Mouse (Mus musculus): Measurements from ENCODE around the gene Gm43191. TPM values are rescaled to one million over a fixed set of nuclear protein-coding genes. Genes with fewer than 3 reads are reported as not detected.
A peak's percentile ranks its signal among the peaks of the same experiment; 100 is the strongest.

Gm43191 gene
- polyA plus RNA-seq, 1 experiment from 2014 or later = 2.6 TPM

DNA sequence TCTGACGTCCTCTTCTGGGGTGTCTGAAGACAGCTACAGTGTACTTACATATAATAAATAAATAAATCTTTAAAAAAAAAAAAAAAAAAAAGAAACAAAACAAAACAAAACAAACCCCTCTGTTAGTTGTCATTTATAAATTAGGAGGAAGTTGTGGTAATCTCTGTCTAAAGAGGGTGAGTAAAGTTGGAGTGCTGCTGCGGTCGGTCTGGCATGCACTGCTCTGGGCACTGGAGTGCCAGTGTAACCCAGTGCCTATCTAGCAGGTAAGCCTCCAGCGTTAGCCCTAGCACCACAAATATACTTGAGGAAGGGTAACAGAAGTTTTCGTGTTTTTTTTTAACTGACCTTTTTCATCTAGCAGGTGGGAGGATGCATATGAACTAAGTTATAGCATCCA, 80.1 kb downstream of the Gm43191 start:
- in situ Hi-C loops (cut with MboI; ENCODE audit: low pct_unique_long_range_greater_than_20kb) = no loop called here
- DNase-seq (ENCODE audit: low read depth, low spot score) (no peak), ATAC-seq (no peak)
- TF ChIP-seq CTCF (IDR thresholded peaks at IDR 0.05) = no peak
- ChIA-PET CTCF (interaction anchor here (1.0 to 2.5 kb wide), 3 partner anchors 14 to 60 kb away, joined by 3 to 10 read pairs (median 4); partner anchors contain the start of gene Trmt13), POLR2A (no interaction called here)
- no peaks in the 10 kb centered on the region for H3K27me3 ChIP-seq

DNA sequence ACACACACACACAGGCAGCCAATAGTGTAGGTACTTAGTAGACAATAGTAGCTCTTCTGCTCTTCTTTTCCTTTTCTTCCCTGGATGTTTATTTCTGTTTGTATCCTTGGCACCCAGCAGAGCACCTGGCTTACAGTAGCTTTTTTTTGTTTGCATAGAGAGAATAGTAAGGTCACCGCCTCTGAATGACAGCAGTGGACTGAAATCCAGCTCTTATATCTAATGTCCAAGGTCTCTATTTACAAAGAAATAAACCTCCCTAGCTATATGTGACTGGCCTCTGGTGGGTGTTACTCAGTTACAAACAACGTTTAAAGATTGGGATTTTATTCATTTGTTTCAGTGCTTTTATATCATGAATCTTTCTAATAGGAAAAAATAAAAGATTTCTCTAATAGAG, 81.4 kb downstream of the Gm43191 start:
- ATAC-seq = no peak
- ChIA-PET POLR2A (interaction anchor here (0.9 kb wide), 1 partner anchor 12 kb away, joined by 3 read pairs; no protein-coding TSS in a partner anchor), CTCF (interaction anchor here (1.1 to 2.5 kb wide), 3 partner anchors 12 to 152 kb away, joined by 3 to 10 read pairs (median 5); partner anchors contain the start of gene Trmt13)
- DNase-seq (ENCODE audit: low read depth, low spot score) = no peak
- no peaks in the 10 kb centered on the region for H3K27me3 ChIP-seq
- no peak for TF ChIP-seq CTCF (IDR thresholded peaks at IDR 0.05)
- in situ Hi-C loops (cut with MboI; ENCODE audit: low pct_unique_long_range_greater_than_20kb) = loop anchor here (5.0 to 10.0 kb wide), 2 partner anchors 148 to 235 kb away; no protein-coding TSS in a partner anchor

DNA sequence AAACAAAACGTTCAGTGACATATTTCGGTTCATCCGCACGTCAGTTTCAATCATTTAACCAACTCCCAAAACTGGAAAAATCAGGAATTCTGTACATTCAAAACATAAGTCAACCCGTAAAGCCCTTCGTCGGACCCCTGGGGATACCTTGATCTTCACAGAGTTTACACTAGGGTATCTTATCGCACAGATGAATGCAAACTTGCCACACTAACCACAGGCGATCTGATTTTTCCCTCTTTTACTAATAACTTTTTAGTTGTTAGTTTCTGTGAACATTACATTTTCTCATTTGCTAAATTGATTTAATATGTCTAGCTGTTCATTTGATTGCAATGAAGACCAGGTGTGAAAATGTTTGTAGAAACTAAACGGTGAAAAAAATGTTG, 85.5 kb downstream of the Gm43191 start:
- no peak for DNase-seq (ENCODE audit: low read depth, low spot score)

DNA sequence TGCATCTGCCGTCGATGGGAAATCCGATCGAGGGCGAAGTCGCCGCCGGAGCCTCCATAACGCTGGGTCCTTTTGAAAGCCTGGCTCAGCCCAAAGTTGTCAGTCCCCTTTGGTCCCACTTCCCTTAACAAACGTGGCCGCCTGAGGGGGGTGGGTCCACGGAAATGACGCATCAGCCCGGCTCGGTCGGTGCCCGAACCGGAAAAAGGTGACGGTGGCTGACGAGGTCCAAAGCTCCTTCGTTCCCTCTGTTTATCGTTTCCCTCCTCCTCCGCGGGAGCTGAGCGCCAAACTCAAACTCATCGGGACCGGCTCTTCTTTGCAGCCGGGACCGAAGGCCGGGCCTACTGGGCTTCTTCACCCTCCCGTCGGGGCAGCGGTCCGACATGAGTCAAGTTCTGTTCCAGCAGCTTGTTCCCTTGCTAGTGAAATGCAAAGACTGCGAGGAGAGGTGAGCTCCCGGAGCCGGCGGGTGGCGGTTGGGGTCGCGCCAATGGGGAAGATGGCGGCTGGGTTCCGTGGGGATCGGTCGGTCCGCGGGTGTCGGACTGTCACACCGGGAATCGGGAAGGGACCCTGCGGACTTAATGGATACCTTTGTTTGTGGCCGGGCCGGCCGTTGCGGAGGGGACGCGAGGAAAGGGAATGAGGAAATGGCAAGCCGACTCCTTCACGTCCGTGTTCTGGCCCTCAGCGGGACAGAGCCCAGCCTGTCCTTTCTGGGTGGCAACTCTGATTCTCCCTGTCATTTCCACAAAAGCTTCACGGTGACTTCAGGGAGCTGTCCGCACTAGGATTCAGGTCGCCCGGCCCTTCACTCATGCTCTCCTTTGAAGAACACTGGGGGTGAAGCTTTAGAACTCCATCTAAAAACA, 86.1 kb downstream of the Gm43191 start, which contains the start of gene Sass6:
Gene Sass6 (plus strand): TSS at position 255 of the 875 bp plus-strand sequence.
- ChIA-PET CTCF (interaction anchor here (1.0 to 1.7 kb wide), 5 partner anchors 9 to 263 kb away, joined by 3 to 4 read pairs (median 3); partner anchors contain the start of gene Trmt13), POLR2A (interaction anchor here (0.6 to 1.8 kb wide), 6 partner anchors 11 to 171 kb away, joined by 3 to 6 read pairs (median 4); partner anchors contain the start of genes Cdc14a and Dbt)
- ATAC-seq = peak; percentile 92
- H3K27me3 ChIP-seq = no peaks in the 10 kb centered on the region
- DNase-seq (ENCODE audit: low read depth, low spot score) = peak; percentile 99
- in situ Hi-C loops (cut with MboI; ENCODE audit: low pct_unique_long_range_greater_than_20kb) = loop anchor here (5.0 to 10.0 kb wide), 2 partner anchors 152 to 240 kb away; no protein-coding TSS in a partner anchor
- TF ChIP-seq CTCF (IDR thresholded peaks at IDR 0.05) = no peak

More for the DNA sequence above, 85.5 kb downstream of the Gm43191 start:
- in situ Hi-C loops (cut with MboI; ENCODE audit: low pct_unique_long_range_greater_than_20kb) = loop anchor here (5.0 to 10.0 kb wide), 2 partner anchors 152 to 239 kb away; no protein-coding TSS in a partner anchor
- no peak for TF ChIP-seq CTCF (IDR thresholded peaks at IDR 0.05)
- H3K27me3 ChIP-seq = no peaks in the 10 kb centered on the region
- CTCF ChIA-PET = interaction anchor here (1.0 to 1.6 kb wide), 4 partner anchors 9 to 264 kb away, joined by 3 to 4 read pairs (median 3); partner anchors contain the start of gene Trmt13
- no peak for ATAC-seq
- POLR2A ChIA-PET = no interaction called here

DNA sequence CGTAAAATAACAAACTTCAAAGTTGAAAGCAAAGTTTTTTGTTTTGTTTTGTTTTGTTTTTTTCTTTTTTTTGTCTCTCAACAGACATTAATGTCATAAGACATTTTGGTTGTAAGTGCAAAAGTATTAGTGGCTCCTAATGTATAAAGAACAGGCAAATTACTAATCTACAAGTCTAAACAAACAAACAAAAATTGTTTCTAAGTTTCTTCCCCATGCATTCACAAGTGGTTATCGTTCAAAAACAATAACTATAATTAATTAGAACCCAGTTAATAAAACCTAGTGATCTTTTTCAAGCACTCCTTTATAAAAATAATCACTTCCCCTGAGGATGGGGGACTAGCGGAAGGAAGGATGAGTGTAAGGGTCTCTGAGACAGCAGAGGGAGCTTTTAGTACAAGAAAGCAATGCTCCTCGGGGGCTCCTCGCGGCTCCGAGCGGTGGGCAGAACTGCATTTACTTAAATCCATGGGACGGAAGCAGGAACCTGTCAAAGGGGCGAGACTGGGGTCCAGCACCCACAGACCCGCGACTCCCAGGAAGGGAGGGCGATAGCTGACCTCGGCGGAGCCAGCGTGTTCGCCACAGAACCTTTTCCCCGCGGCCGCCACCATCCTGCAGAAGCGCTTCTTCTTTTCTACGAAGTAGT, 86.9 kb downstream of the Gm43191 start:
- ATAC-seq (peak; percentile 54), DNase-seq (ENCODE audit: low read depth, low spot score) (no peak)
- ChIA-PET CTCF (interaction anchor here (1.1 to 1.7 kb wide), 3 partner anchors 10 to 21 kb away, joined by 3 read pairs; partner anchors contain the start of gene Trmt13), POLR2A (interaction anchor here (0.6 to 1.8 kb wide), 5 partner anchors 10 to 170 kb away, joined by 3 to 6 read pairs (median 4); partner anchors contain the start of genes Cdc14a and Dbt)
- TF ChIP-seq CTCF (IDR thresholded peaks at IDR 0.05) = no peak
- in situ Hi-C loops (cut with MboI; ENCODE audit: low pct_unique_long_range_greater_than_20kb) = loop anchor here (10.0 kb wide), 1 partner anchor 241 kb away; no protein-coding TSS in a partner anchor
- H3K27me3 ChIP-seq = no peaks in the 10 kb centered on the region

Other genes with a start within 250 kb of the Gm43191 start
- gene Rtca, start 173.1 kb downstream of the Gm43191 start, polyA plus RNA-seq (2021) = 101 TPM
- 60.5 TPM for gene Dbt, start 168.2 kb downstream of the Gm43191 start, polyA plus RNA-seq (2021)
- gene Lrrc39, start 118.3 kb downstream of the Gm43191 start, polyA plus RNA-seq (2021) = 0.26 TPM
- 11.7 TPM for gene Sass6, start 86.3 kb downstream of the Gm43191 start, polyA plus RNA-seq (2021)
- 26.4 TPM for gene Trmt13, start 66.7 kb downstream of the Gm43191 start, polyA plus RNA-seq (2021)
- gene Mfsd14a, start 18.6 kb downstream of the Gm43191 start, polyA plus RNA-seq (2021) = 84.1 TPM
- gene Slc35a3, start 31.6 kb upstream of the Gm43191 start, polyA plus RNA-seq (2021) = 44.0 TPM
- 44.8 TPM for gene Agl, start 126.9 kb upstream of the Gm43191 start, polyA plus RNA-seq (2021)
- 40.5 TPM for gene Frrs1, start 178.2 kb upstream of the Gm43191 start, polyA plus RNA-seq (2021)

All from Patski (cell line).